In genomic region chr4:148087091-148087906, GRCm38 (mm10) we compare ENCODE assay signal across 8 mouse cellular contexts. TPM values are rescaled to one million over a fixed set of nuclear protein-coding genes. Genes with fewer than 3 reads are reported as not detected.
DNase-seq lines count a peak whose midpoint lies in the region; ATAC-seq and TF ChIP-seq lines count a peak whose summit lies in the region.

No protein-coding gene starts in this region.

- peaks cover 7 to 8% of the 10 kb centered on the region in 2 experiments for H3K36me3 ChIP-seq in CH12.LX (replicated peaks in 1 of 2; ENCODE audit: control insufficient read depth in 1 of 2, insufficient read depth in 1 of 2, low read length in 1 of 2)
- H3K36me3 ChIP-seq in forebrain, embryonic 14.5 days (ENCODE audit: control insufficient read depth, insufficient read depth, low read length): no peaks in the 10 kb centered on the region
- no peaks in the 10 kb centered on the region for H3K36me3 ChIP-seq in hindbrain, embryonic 16.5 days (ENCODE audit: control insufficient read depth, insufficient read depth, low read length)
- H3K36me3 ChIP-seq in liver, embryonic 14.5 days (replicated peaks; ENCODE audit: control insufficient read depth, insufficient read depth, low read depth): no peaks in the 10 kb centered on the region
- H3K36me3 ChIP-seq in neural tube, embryonic 14.5 days (ENCODE audit: control insufficient read depth, insufficient read depth, low read length): no peaks in the 10 kb centered on the region

- ATAC-seq in forebrain, embryonic 14.5 days: peak; percentile 52
- no peak; the same call in 1 of the 2 replicates for ATAC-seq in hindbrain, embryonic 16.5 days
- peak; percentile 40 for ATAC-seq in liver, embryonic 14.5 days (ENCODE audit: insufficient read depth)
- ATAC-seq in neural tube, embryonic 14.5 days (ENCODE audit: low read depth): peak; percentile 61

- H3K4me2 ChIP-seq in CH12.LX (ENCODE audit: insufficient read depth, low read depth, poor library complexity, severe bottlenecking): peak overlapping the region; percentile 72
- H3K4me2 ChIP-seq in forebrain, embryonic 14.5 days (ENCODE audit: low read length): peak overlapping the region; percentile 78
- peak overlapping the region; percentile 79 for H3K4me2 ChIP-seq in hindbrain, embryonic 16.5 days (ENCODE audit: low read length)
- H3K4me2 ChIP-seq in liver, embryonic 14.5 days (ENCODE audit: low read depth): peak overlapping the region; percentile 88
- peak overlapping the region; percentile 73 for H3K4me2 ChIP-seq in neural tube, embryonic 14.5 days (ENCODE audit: low read depth, low read length)

- TF ChIP-seq POLR2A in CH12.LX (IDR thresholded peaks at IDR 0.05; ENCODE audit: low read depth, low read length): no peak

- no peaks in the 10 kb centered on the region for H3K9me3 ChIP-seq in CH12.LX (replicated peaks; ENCODE audit: low read length)
- H3K9me3 ChIP-seq in forebrain, embryonic 14.5 days (replicated peaks; ENCODE audit: control insufficient read depth, low read length): no peaks in the 10 kb centered on the region
- H3K9me3 ChIP-seq in hindbrain, embryonic 16.5 days (ENCODE audit: control insufficient read depth, low read length): no peaks in the 10 kb centered on the region
- no peaks in the 10 kb centered on the region for H3K9me3 ChIP-seq in liver, embryonic 14.5 days (ENCODE audit: control insufficient read depth, low read length)
- no peaks in the 10 kb centered on the region for H3K9me3 ChIP-seq in neural tube, embryonic 14.5 days (ENCODE audit: control insufficient read depth, low read length)

- DNase-seq in CH12.LX (ENCODE audit: extremely low read depth) (no peak), R1 (ENCODE audit: low read depth, low spot score) (peak; percentile 93)
- no peak for DNase-seq in forebrain, embryonic 14.5 days (ENCODE audit: low spot score)
- no peak for DNase-seq in liver, embryonic 14.5 days (ENCODE audit: low read depth in 3 of 3, low spot score in 3 of 3)
- DNase-seq in layer of hippocampus, postnatal 25 days (ENCODE audit: extremely low spot score in 1 of 2, low spot score in 1 of 2): no peak
- DNase-seq in spleen, postnatal 10 days (ENCODE audit: low spot score in 2 of 2): no peak

- 4% methylated on average over 27 of the region's 30 CpGs for WGBS in forebrain, embryonic 14.5 days
- 3% methylated on average over 29 of the region's 30 CpGs for WGBS in hindbrain, embryonic 16.5 days
- 5% methylated on average over 29 of the region's 30 CpGs for WGBS in liver, embryonic 14.5 days (ENCODE audit: insufficient replicate concordance)
- 3% methylated on average over 30 of the region's 30 CpGs for WGBS in neural tube, embryonic 14.5 days

- peaks cover 6 to 16% of the 10 kb centered on the region in 2 experiments; a peak in 3 of 4 replicates for H3K4me1 ChIP-seq in CH12.LX (ENCODE audit: control insufficient read depth in 1 of 2, insufficient read depth in 2 of 2)
- peaks cover 14% of the 10 kb centered on the region for H3K4me1 ChIP-seq in forebrain, embryonic 14.5 days (ENCODE audit: control insufficient read depth, insufficient read depth, low read length)
- H3K4me1 ChIP-seq in hindbrain, embryonic 16.5 days (ENCODE audit: control insufficient read depth, insufficient read depth, low read depth, low read length): peaks cover 13% of the 10 kb centered on the region
- H3K4me1 ChIP-seq in liver, embryonic 14.5 days (replicated peaks; ENCODE audit: control insufficient read depth in 2 of 2, insufficient read depth in 2 of 2, low read length in 1 of 2): peaks cover 21 to 39% of the 10 kb centered on the region in 2 experiments
- peaks cover 12% of the 10 kb centered on the region for H3K4me1 ChIP-seq in neural tube, embryonic 14.5 days (ENCODE audit: control insufficient read depth, insufficient read depth, low read length)

- no peak for TF ChIP-seq CTCF in CH12.LX (conservative IDR thresholded peaks at IDR 0.05 in 1 of 2, IDR thresholded peaks at IDR 0.05 in 1 of 2; ENCODE audit: low read depth in 2 of 2, low read length in 2 of 2)
- TF ChIP-seq CTCF in liver, embryonic 14.5 days (IDR thresholded peaks at IDR 0.05; ENCODE audit: low read depth): no peak

- H3K4me3 ChIP-seq in CH12.LX (replicated peaks in 1 of 3; ENCODE audit: low read depth in 2 of 3, low read length in 2 of 3, poor library complexity in 1 of 3): peak overlapping the region; percentile 62 to 79 (median 74)
- peak overlapping the region; percentile 49 for H3K4me3 ChIP-seq in forebrain, embryonic 14.5 days (ENCODE audit: low read depth, low read length)
- H3K4me3 ChIP-seq in hindbrain, embryonic 16.5 days (ENCODE audit: low read length): peak overlapping the region; percentile 53
- peak overlapping the region; percentile 61 to 86 for H3K4me3 ChIP-seq in liver, embryonic 14.5 days (ENCODE audit: insufficient read depth in 1 of 2, low read depth in 2 of 2, low read length in 2 of 2)
- peak overlapping the region; percentile 46 for H3K4me3 ChIP-seq in neural tube, embryonic 14.5 days (ENCODE audit: low read depth, low read length)

- H3K27me3 ChIP-seq in CH12.LX (replicated peaks): no peaks in the 10 kb centered on the region
- H3K27me3 ChIP-seq in forebrain, embryonic 14.5 days (replicated peaks; ENCODE audit: control insufficient read depth, insufficient read depth, low read length): no peaks in the 10 kb centered on the region
- H3K27me3 ChIP-seq in hindbrain, embryonic 16.5 days (replicated peaks; ENCODE audit: control insufficient read depth, insufficient read depth, low read length): no peaks in the 10 kb centered on the region
- H3K27me3 ChIP-seq in liver, embryonic 14.5 days (ENCODE audit: control insufficient read depth, insufficient read depth, low read length): no peaks in the 10 kb centered on the region
- H3K27me3 ChIP-seq in neural tube, embryonic 14.5 days (ENCODE audit: control insufficient read depth, insufficient read depth, low read length): no peaks in the 10 kb centered on the region

- H3K9ac ChIP-seq in CH12.LX (ENCODE audit: insufficient read depth, low read depth): peak overlapping the region; percentile 64
- H3K9ac ChIP-seq in forebrain, embryonic 14.5 days (ENCODE audit: low read length): peak overlapping the region; percentile 58
- peak overlapping the region; percentile 71 for H3K9ac ChIP-seq in hindbrain, embryonic 16.5 days (ENCODE audit: low read depth, low read length)
- peak overlapping the region; percentile 89 for H3K9ac ChIP-seq in liver, embryonic 14.5 days (replicated peaks)
- H3K9ac ChIP-seq in neural tube, embryonic 14.5 days (replicated peaks; ENCODE audit: low read depth, low read length): peak overlapping the region; percentile 55

- dilution Hi-C loops in CH12.LX (cut with MboI; ENCODE audit: extremely low pct_ligation_motif_present, extremely low pct_unique_long_range_greater_than_20kb, low sequenced_read_pairs): no loop called here

- H3K27ac ChIP-seq in CH12.LX (ENCODE audit: insufficient read depth, low read depth): no peak overlapping the region
- no peak overlapping the region for H3K27ac ChIP-seq in forebrain, embryonic 14.5 days (ENCODE audit: low read depth, low read length)
- peak overlapping the region; percentile 55 for H3K27ac ChIP-seq in hindbrain, embryonic 16.5 days (ENCODE audit: low read depth, low read length)
- no peak overlapping the region; the same call in 1 of the 2 replicates for H3K27ac ChIP-seq in liver, embryonic 14.5 days
- no peak overlapping the region for H3K27ac ChIP-seq in neural tube, embryonic 14.5 days (ENCODE audit: low read depth, low read length)

- no peak for TF ChIP-seq EP300 in CH12.LX (IDR thresholded peaks at IDR 0.05; ENCODE audit: low read length)
- TF ChIP-seq EP300 in liver, embryonic 14.5 days (IDR thresholded peaks at IDR 0.05; ENCODE audit: low read depth): no peak

- in situ Hi-C loops in CH12.LX (cut with MboI; ENCODE audit: low pct_ligation_motif_present, low pct_unique_long_range_greater_than_20kb, low sequenced_read_pairs): no loop called here

- H3K79me2 ChIP-seq in CH12.LX (replicated peaks; ENCODE audit: control insufficient read depth, extremely low read depth, insufficient read depth, poor library complexity, severe bottlenecking): no peaks in the 10 kb centered on the region

- no peak for TF ChIP-seq RAD21 in CH12.LX (IDR thresholded peaks at IDR 0.05; ENCODE audit: low read depth, low read length)

RNA-seq across cellular contexts. Expression of gene Agtrap, which starts 0.5 kb away (rescaled TPM):
- 5.6 and 6.2 TPM in 2 replicates for total RNA-seq in CH12.LX (2012; rRNA removed)
- 4.0 and 4.1 TPM in 2 replicates for total RNA-seq in CH12.LX (2014; rRNA removed)
- polyA plus RNA-seq in CH12.LX (2012; ENCODE audit: insufficient read length, low read depth): 5.4 and 5.9 TPM in 2 replicates
- polyA plus RNA-seq in forebrain, embryonic 14.5 days (2014; fragmentation: Nextera tagmentation; extraction: Ambion mirVana): 5.3 and 5.7 TPM in 2 replicates
- 7.4 and 9.3 TPM in 2 replicates for polyA plus RNA-seq in hindbrain, embryonic 16.5 days (2015; fragmentation: Nextera tagmentation; extraction: Ambion mirVana)
- polyA plus RNA-seq in liver, embryonic 14.5 days (2012; rRNA removed): 4.0 and 4.1 TPM in 2 replicates
- 8.2 and 9.9 TPM in 2 replicates for polyA plus RNA-seq in liver, embryonic 14.5 days (2014; fragmentation: Nextera tagmentation; extraction: Ambion mirVana)
- 2.6 and 5.5 TPM in 2 replicates for polyA plus RNA-seq in neural tube, embryonic 14.5 days (2014; fragmentation: Nextera tagmentation; extraction: Ambion mirVana)
- total RNA-seq in layer of hippocampus, postnatal 25 days (2021): 1 to 10 TPM; 6.2 to 6.9 TPM

RNA-seq across cellular contexts. Expression of gene Mad2l2, which starts 42.9 kb away (rescaled TPM):
- total RNA-seq in CH12.LX (2012; rRNA removed) (39.4 and 43.3 TPM in 2 replicates), CH12.LX (2014; rRNA removed) (21.0 and 23.1 TPM in 2 replicates)
- 36.5 and 40.9 TPM in 2 replicates for polyA plus RNA-seq in CH12.LX (2012; ENCODE audit: insufficient read length, low read depth)
- polyA plus RNA-seq in forebrain, embryonic 14.5 days (2014; fragmentation: Nextera tagmentation; extraction: Ambion mirVana): 129 and 141 TPM in 2 replicates
- polyA plus RNA-seq in hindbrain, embryonic 16.5 days (2015; fragmentation: Nextera tagmentation; extraction: Ambion mirVana): 98.0 and 105 TPM in 2 replicates
- polyA plus RNA-seq in liver, embryonic 14.5 days (2012; rRNA removed): 7.5 and 9.4 TPM in 2 replicates
- polyA plus RNA-seq in liver, embryonic 14.5 days (2014; fragmentation: Nextera tagmentation; extraction: Ambion mirVana): 17.7 and 19.1 TPM in 2 replicates
- polyA plus RNA-seq in neural tube, embryonic 14.5 days (2014; fragmentation: Nextera tagmentation; extraction: Ambion mirVana): 114 and 127 TPM in 2 replicates
- 10 to 100 TPM; 15.0 to 16.5 TPM for total RNA-seq in layer of hippocampus, postnatal 25 days (2021)

RNA-seq across cellular contexts. Expression of gene Draxin, which starts 43.2 kb away (rescaled TPM):
- total RNA-seq in CH12.LX (2012; rRNA removed) (0.04 TPM in 1 of 2 replicates, not detected in the other), CH12.LX (2014; rRNA removed) (not detected in 2 replicates)
- not detected in 2 replicates for polyA plus RNA-seq in CH12.LX (2012; ENCODE audit: insufficient read length, low read depth)
- polyA plus RNA-seq in forebrain, embryonic 14.5 days (2014; fragmentation: Nextera tagmentation; extraction: Ambion mirVana): 18.8 and 20.7 TPM in 2 replicates
- 12.0 and 14.9 TPM in 2 replicates for polyA plus RNA-seq in hindbrain, embryonic 16.5 days (2015; fragmentation: Nextera tagmentation; extraction: Ambion mirVana)
- polyA plus RNA-seq in liver, embryonic 14.5 days (2012; rRNA removed): 0.16 and 0.22 TPM in 2 replicates
- polyA plus RNA-seq in liver, embryonic 14.5 days (2014; fragmentation: Nextera tagmentation; extraction: Ambion mirVana): 0.04 and 0.05 TPM in 2 replicates
- polyA plus RNA-seq in neural tube, embryonic 14.5 days (2014; fragmentation: Nextera tagmentation; extraction: Ambion mirVana): 13.2 and 13.8 TPM in 2 replicates
- total RNA-seq in layer of hippocampus, postnatal 25 days (2021): 1 to 10 TPM; 2.3 TPM

RNA-seq across cellular contexts. Expression of gene Mthfr, which starts 48.4 kb away (rescaled TPM):
- total RNA-seq in CH12.LX (2012; rRNA removed) (14.4 and 17.0 TPM in 2 replicates), CH12.LX (2014; rRNA removed) (15.3 and 16.1 TPM in 2 replicates)
- 15.4 and 16.3 TPM in 2 replicates for polyA plus RNA-seq in CH12.LX (2012; ENCODE audit: insufficient read length, low read depth)
- 12.4 TPM in 2 replicates for polyA plus RNA-seq in forebrain, embryonic 14.5 days (2014; fragmentation: Nextera tagmentation; extraction: Ambion mirVana)
- polyA plus RNA-seq in hindbrain, embryonic 16.5 days (2015; fragmentation: Nextera tagmentation; extraction: Ambion mirVana): 16.5 and 18.5 TPM in 2 replicates
- 9.1 and 9.2 TPM in 2 replicates for polyA plus RNA-seq in liver, embryonic 14.5 days (2012; rRNA removed)
- 7.0 and 7.7 TPM in 2 replicates for polyA plus RNA-seq in liver, embryonic 14.5 days (2014; fragmentation: Nextera tagmentation; extraction: Ambion mirVana)
- 16.5 and 20.3 TPM in 2 replicates for polyA plus RNA-seq in neural tube, embryonic 14.5 days (2014; fragmentation: Nextera tagmentation; extraction: Ambion mirVana)
- total RNA-seq in layer of hippocampus, postnatal 25 days (2021): 10 to 100 TPM; 28.7 to 31.9 TPM

RNA-seq across cellular contexts. Expression of gene Clcn6, which starts 48.7 kb away (rescaled TPM):
- total RNA-seq in CH12.LX (2012; rRNA removed) (5.5 and 5.7 TPM in 2 replicates), CH12.LX (2014; rRNA removed) (3.7 and 4.8 TPM in 2 replicates)
- 9.2 and 10.6 TPM in 2 replicates for polyA plus RNA-seq in CH12.LX (2012; ENCODE audit: insufficient read length, low read depth)
- polyA plus RNA-seq in forebrain, embryonic 14.5 days (2014; fragmentation: Nextera tagmentation; extraction: Ambion mirVana): 19.1 and 24.8 TPM in 2 replicates
- 29.9 and 33.5 TPM in 2 replicates for polyA plus RNA-seq in hindbrain, embryonic 16.5 days (2015; fragmentation: Nextera tagmentation; extraction: Ambion mirVana)
- 2.4 and 2.7 TPM in 2 replicates for polyA plus RNA-seq in liver, embryonic 14.5 days (2012; rRNA removed)
- polyA plus RNA-seq in liver, embryonic 14.5 days (2014; fragmentation: Nextera tagmentation; extraction: Ambion mirVana): 0.66 and 1.0 TPM in 2 replicates
- polyA plus RNA-seq in neural tube, embryonic 14.5 days (2014; fragmentation: Nextera tagmentation; extraction: Ambion mirVana): 25.8 and 30.6 TPM in 2 replicates
- total RNA-seq in layer of hippocampus, postnatal 25 days (2021): 10 to 100 TPM; 70.9 to 73.9 TPM

Comparison
In these comparisons a context has a peak if more than half of its experiments do, and no peak if none do; other contexts are left out.
1. RNA of gene Draxin, which starts 43.2 kb away (polyA plus RNA-seq): 18.8 to 20.7 TPM in forebrain, embryonic 14.5 days, 13.2 to 13.8 TPM in neural tube, embryonic 14.5 days and 12.0 to 14.9 TPM in hindbrain, embryonic 16.5 days; 0.04 to 0.22 TPM in liver, embryonic 14.5 days and not detected in CH12.LX; every median in the first group is over 10 times any median in the second.
2. Peak in every context shown above with its lines, with median percentiles within 50 percentile points of each other: H3K4me2 ChIP-seq, H3K4me3 ChIP-seq and H3K9ac ChIP-seq.